Mouse (Mus musculus): ENCODE data around the gene Ampd1. TPM values are rescaled to one million over a fixed set of nuclear protein-coding genes. Genes with fewer than 3 reads are reported as not detected.

Gene Ampd1
- not detected in 2 replicates for total RNA-seq (2015)
- not detected in 2 replicates for total RNA-seq (2017)

DNA sequence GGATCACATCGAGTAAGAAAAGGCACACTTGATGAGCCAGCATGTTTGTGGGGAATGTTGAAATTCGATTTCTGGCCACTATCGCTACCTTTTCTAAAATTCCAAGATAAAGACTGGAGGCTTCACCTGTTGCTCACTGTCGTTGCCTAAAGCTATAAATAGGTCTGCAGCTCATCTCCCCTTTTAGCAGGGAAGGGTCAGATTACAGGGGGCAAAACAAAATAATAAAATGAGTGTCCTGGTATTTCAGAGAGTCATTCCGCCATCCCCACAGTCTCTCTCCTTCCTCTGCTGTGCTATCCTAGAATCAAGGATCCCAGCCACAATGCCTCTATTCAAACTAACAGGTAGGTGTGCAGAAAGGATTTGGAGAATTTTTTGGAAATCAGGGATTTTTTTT lies at the start of gene Ampd1:
Gene Ampd1 (plus strand): TSS at position 244 of the 400 bp plus-strand sequence.
- ATAC-seq (replicated peaks; ENCODE audit: poor library complexity) = no peak

- peak; percentile 66 for ATAC-seq (replicated peaks; ENCODE audit: poor library complexity)
These were observed 47.6 kb upstream of the Ampd1 start for GRCm38 (mm10) chr3:103026174-103026573.

- no peak for ATAC-seq (replicated peaks; ENCODE audit: poor library complexity)
These were observed 33.5 kb upstream of the Ampd1 start for GRCm38 (mm10) chr3:103040285-103040684.

DNA sequence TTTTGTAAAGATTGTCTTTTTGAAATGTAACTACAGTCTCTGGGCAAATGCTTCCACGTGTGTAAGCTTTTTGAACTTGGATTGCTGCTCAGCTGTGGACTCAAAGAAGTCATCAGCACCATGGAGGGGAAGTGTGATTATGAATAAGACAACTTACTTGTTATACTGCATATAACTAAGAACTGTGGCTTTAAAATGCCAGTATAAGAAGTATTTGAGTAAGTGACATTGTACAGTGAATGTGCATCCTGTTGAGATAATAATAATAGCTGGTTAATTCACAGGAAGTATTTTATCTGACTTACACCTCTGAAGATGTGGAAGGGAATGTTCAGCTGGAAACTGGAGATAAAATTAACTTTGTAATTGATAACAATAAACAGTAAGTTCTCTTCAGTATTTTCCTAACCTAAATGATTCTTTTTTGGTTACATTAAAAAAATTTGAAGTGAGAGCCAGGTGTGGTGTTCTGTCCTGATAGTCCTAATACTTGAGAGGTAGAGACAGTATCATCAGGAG lies 32.9 kb upstream of the Ampd1 start:
- ATAC-seq (replicated peaks; ENCODE audit: poor library complexity) = 0 out of 2 replicates have a peak, but pooled peaks have one; percentile 17

- no peak for ATAC-seq (replicated peaks; ENCODE audit: poor library complexity)
These were observed 17.7 kb upstream of the Ampd1 start for GRCm38 (mm10) chr3:103056016-103056595.

DNA sequence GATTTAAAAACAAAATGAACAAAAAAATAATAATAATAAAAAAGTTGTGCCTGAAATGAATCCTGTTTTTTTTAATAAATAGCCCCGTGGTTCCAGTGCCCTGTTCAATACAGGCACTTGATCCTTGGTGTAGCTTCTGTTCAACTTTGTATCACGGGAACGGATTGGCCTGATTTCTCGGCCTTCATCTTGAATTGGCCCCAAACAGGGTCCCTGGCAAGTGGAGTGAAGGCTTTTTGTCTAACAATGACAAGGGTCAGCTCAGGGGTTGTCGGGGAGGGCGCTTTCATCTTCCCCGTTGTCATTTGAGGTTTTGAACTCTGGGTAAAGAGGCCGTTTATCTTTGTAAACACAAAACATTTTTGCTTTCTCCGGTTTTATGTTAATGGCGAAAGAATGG lies 16.1 kb upstream of the Ampd1 start:
- ATAC-seq (replicated peaks; ENCODE audit: poor library complexity) = peak; percentile 10

DNA sequence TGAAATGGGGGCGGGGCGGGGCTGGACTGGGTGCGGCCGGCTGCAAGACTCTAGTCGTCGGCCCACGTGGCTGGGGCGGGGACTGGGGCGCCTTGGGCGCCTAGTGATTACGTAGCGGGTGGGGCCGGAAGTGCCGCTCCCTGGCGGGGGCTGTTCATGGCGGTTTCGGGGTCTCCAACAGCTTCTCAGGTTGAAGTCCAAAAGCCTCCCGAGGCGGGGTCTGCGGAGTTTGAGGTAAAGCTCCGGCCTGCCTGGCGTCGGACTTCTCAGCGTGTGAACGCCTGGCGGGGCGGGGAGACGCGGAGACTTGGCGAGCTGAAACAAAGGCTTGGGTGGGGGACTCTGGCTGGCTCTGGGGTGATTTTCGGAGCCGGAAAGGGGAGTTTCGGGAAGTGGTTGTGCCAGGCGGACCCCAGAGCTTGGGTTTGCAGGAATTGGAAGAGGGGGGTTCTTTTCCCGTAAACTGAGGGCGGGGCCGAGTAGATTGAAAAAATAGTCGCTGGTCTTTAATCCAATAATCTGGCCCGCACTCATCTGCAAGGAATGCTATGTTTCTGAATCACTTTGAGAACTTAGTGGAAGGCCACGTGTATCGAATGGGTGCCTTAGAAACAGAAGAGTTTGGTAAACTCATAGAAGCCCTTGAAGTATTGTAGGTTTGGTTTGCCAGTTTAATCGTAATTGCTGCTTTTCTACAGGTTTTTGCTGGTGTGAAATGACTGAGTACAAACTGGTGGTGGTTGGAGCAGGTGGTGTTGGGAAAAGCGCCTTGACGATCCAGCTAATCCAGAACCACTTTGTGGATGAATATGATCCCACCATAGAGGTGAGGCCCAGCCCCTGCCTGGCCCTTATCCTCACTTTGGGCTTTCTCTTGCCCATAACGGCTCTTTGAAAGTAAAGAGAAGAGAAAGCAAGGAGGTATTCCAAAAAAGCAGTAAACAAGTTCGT lies 15.3 kb upstream of the Ampd1 start, which contains the start of gene Nras:
Gene Nras (plus strand): TSS at position 79 of the 951 bp plus-strand sequence.
- peak; percentile 99 for ATAC-seq (replicated peaks; ENCODE audit: poor library complexity)

DNA sequence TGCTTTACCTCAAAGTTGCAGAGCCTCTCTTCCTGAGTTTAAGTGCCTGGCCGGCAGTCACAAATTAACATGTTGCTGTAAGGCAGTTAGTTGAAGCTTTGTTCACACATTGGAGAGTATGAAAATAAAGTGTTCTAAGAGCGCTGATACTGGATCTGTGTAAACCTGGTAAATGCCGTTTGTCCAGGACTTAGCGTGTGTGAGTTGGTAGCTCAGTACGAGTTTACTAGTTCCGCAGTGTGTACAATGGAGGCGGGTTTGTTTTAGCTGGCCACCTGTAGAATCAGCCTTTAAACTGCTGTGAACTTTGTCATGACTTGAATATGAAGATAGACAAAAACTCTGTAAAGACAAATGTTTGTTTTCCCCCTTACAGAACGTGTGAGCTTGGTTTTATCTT lies 6.9 kb upstream of the Ampd1 start:
- ATAC-seq (replicated peaks; ENCODE audit: poor library complexity) = no peak

- no peak for ATAC-seq (replicated peaks; ENCODE audit: poor library complexity)
These were observed 4.8 kb upstream of the Ampd1 start for GRCm38 (mm10) chr3:103068971-103069370.

DNA sequence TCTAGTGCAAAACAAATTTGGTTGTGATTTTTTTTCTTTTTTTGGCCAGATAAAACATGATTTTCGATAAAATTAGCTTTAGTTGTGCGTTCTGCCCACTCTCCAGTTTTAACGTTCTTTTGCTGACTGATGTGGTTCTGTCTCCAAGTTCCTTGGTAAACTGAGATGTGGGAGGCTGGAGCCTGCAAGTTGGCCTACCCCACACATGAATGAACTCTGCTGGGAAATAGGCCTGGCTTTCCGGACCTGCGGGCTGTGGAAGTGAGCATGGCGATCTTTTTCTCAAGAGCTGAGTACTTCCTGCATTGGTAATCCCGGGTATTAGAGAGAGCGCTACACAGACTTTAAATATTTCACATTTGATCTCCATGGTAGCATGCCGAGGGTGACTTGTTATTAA lies 2.1 kb downstream of the Ampd1 start:
- no peak for ATAC-seq (replicated peaks; ENCODE audit: poor library complexity)

GRCm38 (mm10) chr3:103076476-103076875 lies 2.7 kb downstream of the Ampd1 start:
- no peak for ATAC-seq (replicated peaks; ENCODE audit: poor library complexity)

DNA sequence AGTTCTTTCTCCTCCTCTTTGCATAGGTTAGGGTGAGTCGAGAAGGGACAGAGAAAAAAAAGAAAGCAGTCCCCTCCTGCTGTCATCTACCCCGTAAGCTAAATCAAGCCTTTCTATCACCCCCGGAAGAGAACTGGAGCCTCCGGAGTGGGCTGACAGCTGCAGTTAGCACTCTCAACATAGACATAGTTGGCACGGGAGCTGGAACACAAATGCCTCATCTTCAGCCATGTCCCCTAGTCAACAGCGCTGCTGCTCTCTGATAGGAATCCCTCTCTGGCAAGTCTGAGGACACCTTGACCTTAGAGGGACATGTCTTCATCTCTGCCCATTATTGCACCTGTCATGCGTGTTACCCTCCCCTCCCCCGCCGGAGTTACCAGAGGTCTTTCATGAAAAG lies 5.5 kb downstream of the Ampd1 start:
- ATAC-seq (replicated peaks; ENCODE audit: poor library complexity) = no peak

- ATAC-seq (replicated peaks; ENCODE audit: poor library complexity) = no peak
These were observed 7.2 kb downstream of the Ampd1 start for GRCm38 (mm10) chr3:103081051-103081450.

GRCm38 (mm10) chr3:103081861-103082453 lies 8.1 kb downstream of the Ampd1 start:
- ATAC-seq (replicated peaks; ENCODE audit: poor library complexity) = no peak

- no peak for ATAC-seq (replicated peaks; ENCODE audit: poor library complexity)
These were observed 8.9 kb downstream of the Ampd1 start for GRCm38 (mm10) chr3:103082761-103083160.

- ATAC-seq (replicated peaks; ENCODE audit: poor library complexity) = no peak
These were observed 12.2 kb downstream of the Ampd1 start for GRCm38 (mm10) chr3:103085986-103086385.

- ATAC-seq (replicated peaks; ENCODE audit: poor library complexity) = no peak
These were observed 17.9 kb downstream of the Ampd1 start for GRCm38 (mm10) chr3:103091753-103092152.

- no peak for ATAC-seq (replicated peaks; ENCODE audit: poor library complexity)
These were observed 24.8 kb downstream of the Ampd1 start for GRCm38 (mm10) chr3:103098662-103099061.

GRCm38 (mm10) chr3:103099667-103100066 lies 25.9 kb downstream of the Ampd1 start:
- peak; percentile 29; the same call in 1 of the 2 replicates for ATAC-seq (replicated peaks; ENCODE audit: poor library complexity)

GRCm38 (mm10) chr3:103100735-103101134 lies 26.9 kb downstream of the Ampd1 start:
- ATAC-seq (replicated peaks; ENCODE audit: poor library complexity) = no peak

GRCm38 (mm10) chr3:103101194-103101593 lies 27.4 kb downstream of the Ampd1 start:
- ATAC-seq (replicated peaks; ENCODE audit: poor library complexity) = no peak
